Mouse (Mus musculus) MEL (cell line): ENCODE data around the gene Slc25a44. TPM values are rescaled to one million over a fixed set of nuclear protein-coding genes. Genes with fewer than 3 reads are reported as not detected.

Experiments
- DNase-seq: peaks from one replicate; pipeline ENCODE4 v3.0.0; 2011; ENCODE audit warnings: low read depth, low spot score
- H3K27ac ChIP-seq: 2 replicates; pipeline ENCODE4 v1.5.1; 2012; ENCODE audit warnings: low read depth, mild to moderate bottlenecking, control low read depth, low read length, moderate library complexity; ENCODE audit not compliant: control insufficient read depth
- H3K27me3 ChIP-seq, 2 experiments: fragments of 150-350 bp in 1 of 2; sonication (generic) in 1 of 2; 2 replicates each; pipeline ENCODE4 v1.6.1; 2012; ENCODE audit warnings: low read length in 2 of 2, mild to moderate bottlenecking in 2 of 2, improper control_type of control experiment in 1 of 2, moderate library complexity in 1 of 2; ENCODE audit not compliant: insufficient read depth in 2 of 2, control insufficient read depth in 1 of 2
- H3K36me3 ChIP-seq, 2 experiments: 2 replicates each; pipeline ENCODE4 v1.6.1; 2012 to 2014; ENCODE audit warnings: low read length in 2 of 2, improper control_type of control experiment in 1 of 2, inconsistent platforms in 1 of 2, mild to moderate bottlenecking in 1 of 2; ENCODE audit not compliant: insufficient read depth in 2 of 2, control insufficient read depth in 1 of 2
- H3K4me1 ChIP-seq, 2 experiments: fragments of 150-350 bp in 1 of 2; sonication (generic) in 1 of 2; 2 replicates each; pipeline ENCODE4 v1.6.1; 2012; ENCODE audit warnings: low read length in 2 of 2, improper control_type of control experiment in 1 of 2, mild to moderate bottlenecking in 1 of 2; ENCODE audit not compliant: insufficient read depth in 2 of 2, control insufficient read depth in 1 of 2
- H3K4me3 ChIP-seq, 2 experiments: fragments of 150-350 bp in 1 of 2; sonication (generic) in 1 of 2; 2 replicates each; pipeline ENCODE4 v1.5.1; 2012; ENCODE audit warnings: low read depth in 2 of 2, low read length in 2 of 2, mild to moderate bottlenecking in 2 of 2, moderate library complexity in 2 of 2, control low read depth in 1 of 2, improper control_type of control experiment in 1 of 2; ENCODE audit not compliant: control insufficient read depth in 1 of 2, insufficient read depth in 1 of 2
- H3K79me2 ChIP-seq: 2 replicates; pipeline ENCODE4 v1.6.1; 2012; ENCODE audit warnings: mild to moderate bottlenecking, low read length, moderate library complexity; ENCODE audit not compliant: control insufficient read depth, poor library complexity, insufficient read depth
- H3K9ac ChIP-seq: 2 replicates; pipeline ENCODE4 v1.6.1; 2012; ENCODE audit warnings: low read depth, mild to moderate bottlenecking, control low read depth, low read length, moderate library complexity; ENCODE audit not compliant: control insufficient read depth, poor library complexity, severe bottlenecking
- H3K9me3 ChIP-seq: fragments of 150-350 bp; sonication (generic); replicated peaks from 2 replicates; pipeline ENCODE4 v1.6.1; 2012; ENCODE audit warnings: mild to moderate bottlenecking, low read length, improper control_type of control experiment, moderate library complexity; ENCODE audit not compliant: insufficient read depth
- BHLHE40 ChIP-seq: IDR thresholded peaks from 2 replicates; pipeline ENCODE4 v1.6.1; 2012; ENCODE audit warnings: low read depth, mild to moderate bottlenecking, inconsistent platforms, low read length, improper control_type of control experiment, borderline replicate concordance
- CTCF ChIP-seq, 3 experiments: IDR thresholded peaks in 2 of 3; conservative IDR thresholded peaks in 1 of 3; 2 replicates each; pipeline ENCODE4 v1.5.1; 2011 to 2012; ENCODE audit warnings: low read length in 3 of 3, low read depth in 2 of 3, mild to moderate bottlenecking in 2 of 3, improper control_type of control experiment in 1 of 3, inconsistent platforms in 1 of 3, mixed read lengths in 1 of 3, moderate library complexity in 1 of 3; ENCODE audit not compliant: control insufficient read depth in 1 of 3, insufficient read depth in 1 of 3, poor library complexity in 1 of 3, severe bottlenecking in 1 of 3
- ETS1 ChIP-seq: IDR thresholded peaks from 2 replicates; pipeline ENCODE4 v1.6.1; 2012; ENCODE audit warnings: low read depth, mild to moderate bottlenecking, inconsistent platforms, low read length, improper control_type of control experiment, moderate library complexity
- GABPA ChIP-seq: IDR thresholded peaks from 2 replicates; pipeline ENCODE4 v1.6.1; 2012; ENCODE audit warnings: low read depth, mild to moderate bottlenecking, inconsistent platforms, low read length, improper control_type of control experiment, moderate library complexity
- HCFC1 ChIP-seq: IDR thresholded peaks from 2 replicates; pipeline ENCODE4 v1.6.1; 2012; ENCODE audit warnings: low read depth, mild to moderate bottlenecking, inconsistent platforms, low read length, improper control_type of control experiment, moderate library complexity
- MEF2A ChIP-seq: IDR thresholded peaks from 2 replicates; pipeline ENCODE4 v1.6.1; 2014; ENCODE audit warnings: low read depth, mild to moderate bottlenecking, inconsistent platforms, low read length, improper control_type of control experiment; ENCODE audit not compliant: poor library complexity, insufficient replicate concordance, severe bottlenecking; ENCODE audit errors: extremely low read depth
- MYB ChIP-seq: IDR thresholded peaks from 2 replicates; pipeline ENCODE4 v1.6.1; 2011; ENCODE audit warnings: mild to moderate bottlenecking, low read depth, low read length, improper control_type of control experiment
- MYC ChIP-seq: IDR thresholded peaks from 2 replicates; pipeline ENCODE4 v1.6.1; 2011; ENCODE audit warnings: low read depth, mild to moderate bottlenecking, low read length, improper control_type of control experiment, moderate library complexity
- POLR2AphosphoS2 ChIP-seq: IDR thresholded peaks from 2 replicates; pipeline ENCODE4 v1.6.1; 2011; ENCODE audit warnings: low read length, improper control_type of control experiment
- POLR2AphosphoS5 ChIP-seq: IDR thresholded peaks from 2 replicates; pipeline ENCODE4 v1.6.1; 2012; ENCODE audit warnings: low read depth, borderline replicate concordance, mild to moderate bottlenecking, inconsistent platforms, low read length, moderate library complexity, mixed read lengths
- RAD21 ChIP-seq: IDR thresholded peaks from 2 replicates; pipeline ENCODE4 v1.6.1; 2011; ENCODE audit warnings: mild to moderate bottlenecking, low read depth, low read length, improper control_type of control experiment
- RCOR1 ChIP-seq: IDR thresholded peaks from 2 replicates; pipeline ENCODE4 v1.6.1; 2012; ENCODE audit warnings: low read depth, mild to moderate bottlenecking, inconsistent platforms, low read length, improper control_type of control experiment
- SIN3A ChIP-seq: IDR thresholded peaks from 2 replicates; pipeline ENCODE4 v1.6.1; 2012; ENCODE audit warnings: low read length, improper control_type of control experiment, inconsistent platforms
- SMC3 ChIP-seq: IDR thresholded peaks from 2 replicates; pipeline ENCODE4 v1.6.1; 2011; ENCODE audit warnings: low read depth, low read length, improper control_type of control experiment
- TAL1 ChIP-seq: IDR thresholded peaks from 2 replicates; pipeline ENCODE4 v1.6.1; 2012; ENCODE audit warnings: mild to moderate bottlenecking, inconsistent platforms, low read length, moderate library complexity, mixed read lengths
- ZC3H11A ChIP-seq: IDR thresholded peaks from 2 replicates; pipeline ENCODE4 v1.6.1; 2012; ENCODE audit warnings: low read depth, mild to moderate bottlenecking, inconsistent platforms, low read length, improper control_type of control experiment
- ZKSCAN1 ChIP-seq: IDR thresholded peaks from 2 replicates; pipeline ENCODE4 v1.6.1; 2012; ENCODE audit warnings: low read depth, mild to moderate bottlenecking, inconsistent platforms, low read length, improper control_type of control experiment, moderate library complexity
- ZNF384 ChIP-seq: IDR thresholded peaks from 2 replicates; pipeline ENCODE4 v1.6.1; 2012; ENCODE audit warnings: low read depth, mild to moderate bottlenecking, inconsistent platforms, low read length, improper control_type of control experiment
- polyA plus RNA-seq, 2 experiments: library from polyadenylated mRNA; stranded (reverse) in 1 of 2; unstranded in 1 of 2; fragments of >175 nt in 1 of 2; fragments of >200 nt in 1 of 2; gene quantifications; 2 replicates each; pipeline versions ENCODE4 v1.2.1 to v1.2.4; 2012; ENCODE audit warnings: low replicate concordance in 2 of 2, low read depth in 1 of 2; ENCODE audit not compliant: insufficient read length in 2 of 2, insufficient read depth in 1 of 2, missing spikeins in 1 of 2
- total RNA-seq: library from RNA; depleted of rRNA; stranded (reverse); fragments of 300-350 nt; gene quantifications from 2 replicates; pipeline ENCODE4 v1.2.3, GENCODE M21; 2012

The Slc25a44 gene
- total and polyA plus RNA-seq, 3 experiments: 30.5 to 34.6 TPM; not detected in 1

DNA sequence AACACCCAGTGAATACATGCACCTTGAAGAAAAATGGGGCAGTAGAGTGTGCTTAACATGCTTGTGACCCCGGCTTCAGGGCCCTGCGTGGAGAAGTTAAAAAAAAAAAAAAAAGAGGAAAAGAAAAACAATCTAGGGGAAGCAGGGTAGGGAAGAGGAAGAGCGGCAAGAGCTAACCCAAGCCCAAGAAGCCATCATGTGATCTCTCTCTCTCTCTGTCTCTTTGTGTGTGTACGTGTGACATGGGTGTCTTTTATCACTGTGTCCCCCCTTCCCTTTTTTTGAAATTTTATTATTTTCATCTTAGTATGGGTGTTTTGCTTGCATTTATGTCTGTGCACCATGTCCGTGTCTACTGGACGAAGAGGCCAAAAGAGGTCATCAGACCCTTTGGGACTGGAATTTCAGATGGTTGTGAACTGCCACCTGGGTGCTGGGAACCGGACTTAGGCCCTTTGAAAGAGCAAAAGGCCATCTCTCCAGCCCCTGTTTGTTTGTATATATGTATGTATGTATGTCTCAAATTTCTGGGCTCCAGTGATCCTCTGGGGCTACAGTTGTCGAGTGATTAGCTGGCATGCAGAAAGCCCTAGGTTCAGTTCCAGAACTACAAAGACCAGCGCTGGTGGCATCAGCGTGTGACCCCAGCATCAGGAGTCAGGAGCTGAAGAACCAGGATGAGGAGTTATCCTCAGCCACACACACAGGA, 21.3 kb downstream of the Slc25a44 start:
- no peak overlapping the region for H3K9ac ChIP-seq
- no peaks in the 10 kb centered on the region for H3K27me3 ChIP-seq
- no peak for TF ChIP-seq MYB
- peak; percentile 67 for TF ChIP-seq ZNF384
- no peak for TF ChIP-seq MEF2A
- no peak for TF ChIP-seq CTCF (IDR thresholded peaks at IDR 0.05 in 2 of 3, conservative IDR thresholded peaks at IDR 0.05 in 1 of 3; ENCODE audit: control insufficient read depth in 1 of 3, insufficient read depth in 1 of 3, low read depth in 2 of 3, low read length in 3 of 3, poor library complexity in 1 of 3, severe bottlenecking in 1 of 3)
- no peak for TF ChIP-seq ZKSCAN1
- TF ChIP-seq, all 39 proteins: peak for 1
- peaks cover 1 to 4% of the 10 kb centered on the region in 2 experiments for H3K36me3 ChIP-seq
- no peak for DNase-seq
- H3K79me2 ChIP-seq: peaks cover 13% of the 10 kb centered on the region; the same call in 1 of the 2 replicates
- no peak overlapping the region for H3K4me3 ChIP-seq
- H3K4me1 ChIP-seq: peaks cover 0 to 6% of the 10 kb centered on the region in 2 experiments; a peak in 1 of 4 replicates
- H3K27ac ChIP-seq: no peak overlapping the region
- no peaks in the 10 kb centered on the region for H3K9me3 ChIP-seq

DNA sequence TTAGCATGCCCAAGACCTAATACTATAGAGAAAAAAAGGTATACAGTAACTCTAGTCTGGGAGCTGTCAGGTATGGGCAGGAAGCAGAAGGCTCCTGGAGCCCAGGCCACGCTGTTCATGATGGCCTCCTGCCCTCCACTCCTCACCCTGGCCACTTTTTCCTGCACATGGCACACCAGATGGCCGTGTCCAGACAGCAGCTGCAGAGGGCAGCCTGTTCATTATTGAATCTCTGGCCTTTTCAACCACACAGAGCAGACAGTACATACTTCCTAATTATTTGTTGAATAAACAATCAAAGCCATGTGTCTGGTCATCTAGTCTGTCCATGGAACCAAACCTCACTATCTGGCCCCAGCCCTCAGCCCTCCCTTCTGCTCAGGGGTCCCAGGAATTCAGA, 26.3 kb downstream of the Slc25a44 start:
- no peak overlapping the region for H3K9ac ChIP-seq
- H3K27me3 ChIP-seq: no peaks in the 10 kb centered on the region
- no peaks in the 10 kb centered on the region for H3K9me3 ChIP-seq
- no peak for DNase-seq
- TF ChIP-seq SIN3A (no peak), POLR2AphosphoS2 (no peak), BHLHE40 (no peak), POLR2AphosphoS5 (no peak), ZC3H11A (no peak), SMC3 (no peak), RAD21 (no peak), MYC (no peak), GABPA (no peak), TAL1 (no peak), ZKSCAN1 (no peak), RCOR1 (no peak), MYB (no peak), HCFC1 (no peak), ETS1 (no peak)
- H3K79me2 ChIP-seq: no peaks in the 10 kb centered on the region; the same call in 1 of the 2 replicates
- no peak overlapping the region for H3K4me3 ChIP-seq
- H3K27ac ChIP-seq: no peak overlapping the region
- H3K4me1 ChIP-seq: no peaks in the 10 kb centered on the region
- peaks cover 0 to 7% of the 10 kb centered on the region in 2 experiments; a peak in 2 of 4 replicates for H3K36me3 ChIP-seq
